Mouse (Mus musculus): ENCODE results near the gene B020031M17Rik. TPM values are rescaled to one million over a fixed set of nuclear protein-coding genes. Genes with fewer than 3 reads are reported as not detected.
"Not testable (repeated sequence)": the region's sequence is repeated elsewhere in the genome, so short reads cannot be mapped to it uniquely, and the experiment has no call there.

The B020031M17Rik gene
- not detected in 2 replicates for total RNA-seq (2014; rRNA removed)
- polyA plus RNA-seq (2015; fragmentation: Nextera tagmentation; extraction: Ambion mirVana): not detected in 2 replicates

GRCm38 (mm10) chr13:119950706-119951105 lies at the start of gene B020031M17Rik:
B020031M17Rik (minus strand) TSS chr13:119950806.
- DNase-seq (ENCODE audit: low spot score); H3K4me2 ChIP-seq (ENCODE audit: low read depth, low read length, poor library complexity, severe bottlenecking); ATAC-seq (ENCODE audit: low FRiP score); H3K27me3 ChIP-seq (ENCODE audit: insufficient read depth, low read length); H3K4me3 ChIP-seq (ENCODE audit: low read depth, low read length); H3K4me1 ChIP-seq (ENCODE audit: insufficient read depth, low read length); H3K9ac ChIP-seq (replicated peaks; ENCODE audit: low read length, poor library complexity, severe bottlenecking); H3K36me3 ChIP-seq (ENCODE audit: insufficient read depth, low read length); H3K9me3 ChIP-seq (ENCODE audit: low read length); H3K27ac ChIP-seq (ENCODE audit: low read depth, low read length): not testable (repeated sequence)
- 64% methylated on average over 2 of the region's 6 CpGs for WGBS

GRCm38 (mm10) chr13:119999215-119999614 lies 48.6 kb upstream of the B020031M17Rik start:
- not testable (repeated sequence) for H3K27ac ChIP-seq (ENCODE audit: low read depth, low read length); H3K9me3 ChIP-seq (ENCODE audit: low read length); H3K4me3 ChIP-seq (ENCODE audit: low read depth, low read length); DNase-seq (ENCODE audit: low spot score); H3K27me3 ChIP-seq (ENCODE audit: insufficient read depth, low read length); H3K36me3 ChIP-seq (ENCODE audit: insufficient read depth, low read length); H3K4me2 ChIP-seq (ENCODE audit: low read depth, low read length, poor library complexity, severe bottlenecking); H3K9ac ChIP-seq (replicated peaks; ENCODE audit: low read length, poor library complexity, severe bottlenecking); ATAC-seq (ENCODE audit: low FRiP score); H3K4me1 ChIP-seq (ENCODE audit: insufficient read depth, low read length)
- no CpG with 5 or more reads among the region's 4 CpGs for WGBS

- not testable (repeated sequence) for H3K36me3 ChIP-seq (ENCODE audit: insufficient read depth, low read length); H3K4me2 ChIP-seq (ENCODE audit: low read depth, low read length, poor library complexity, severe bottlenecking); H3K4me3 ChIP-seq (ENCODE audit: low read depth, low read length); H3K27ac ChIP-seq (ENCODE audit: low read depth, low read length); H3K9ac ChIP-seq (replicated peaks; ENCODE audit: low read length, poor library complexity, severe bottlenecking); H3K4me1 ChIP-seq (ENCODE audit: insufficient read depth, low read length); H3K9me3 ChIP-seq (ENCODE audit: low read length); H3K27me3 ChIP-seq (ENCODE audit: insufficient read depth, low read length); DNase-seq (ENCODE audit: low spot score)
- ATAC-seq (ENCODE audit: low FRiP score): 0 out of 2 replicates have a peak, but pooled peaks have one; percentile 49
- WGBS: no CpG with 5 or more reads among the region's 22 CpGs
Measured at GRCm38 (mm10) chr13:119998442-119999086, 48.0 kb upstream of the B020031M17Rik start.

- not testable (repeated sequence) for ATAC-seq (ENCODE audit: low FRiP score); H3K27ac ChIP-seq (ENCODE audit: low read depth, low read length); H3K4me1 ChIP-seq (ENCODE audit: insufficient read depth, low read length); H3K9me3 ChIP-seq (ENCODE audit: low read length); H3K36me3 ChIP-seq (ENCODE audit: insufficient read depth, low read length); H3K4me2 ChIP-seq (ENCODE audit: low read depth, low read length, poor library complexity, severe bottlenecking); H3K27me3 ChIP-seq (ENCODE audit: insufficient read depth, low read length); DNase-seq (ENCODE audit: low spot score); H3K4me3 ChIP-seq (ENCODE audit: low read depth, low read length); H3K9ac ChIP-seq (replicated peaks; ENCODE audit: low read length, poor library complexity, severe bottlenecking)
- no CpG with 5 or more reads among the region's 10 CpGs for WGBS
Measured at GRCm38 (mm10) chr13:119991917-119992496, 41.4 kb upstream of the B020031M17Rik start.

GRCm38 (mm10) chr13:119991264-119991663 lies 40.7 kb upstream of the B020031M17Rik start:
- peak; percentile 71; the same call in 1 of the 2 replicates for ATAC-seq (ENCODE audit: low FRiP score)
- H3K36me3 ChIP-seq (ENCODE audit: insufficient read depth, low read length); DNase-seq (ENCODE audit: low spot score); H3K4me2 ChIP-seq (ENCODE audit: low read depth, low read length, poor library complexity, severe bottlenecking); H3K4me3 ChIP-seq (ENCODE audit: low read depth, low read length); H3K27ac ChIP-seq (ENCODE audit: low read depth, low read length); H3K9ac ChIP-seq (replicated peaks; ENCODE audit: low read length, poor library complexity, severe bottlenecking); H3K4me1 ChIP-seq (ENCODE audit: insufficient read depth, low read length); H3K27me3 ChIP-seq (ENCODE audit: insufficient read depth, low read length); H3K9me3 ChIP-seq (ENCODE audit: low read length): not testable (repeated sequence)
- WGBS: no CpG with 5 or more reads among the region's 13 CpGs

- not testable (repeated sequence) for H3K36me3 ChIP-seq (ENCODE audit: insufficient read depth, low read length); H3K27me3 ChIP-seq (ENCODE audit: insufficient read depth, low read length); H3K9ac ChIP-seq (replicated peaks; ENCODE audit: low read length, poor library complexity, severe bottlenecking); DNase-seq (ENCODE audit: low spot score); H3K4me2 ChIP-seq (ENCODE audit: low read depth, low read length, poor library complexity, severe bottlenecking); ATAC-seq (ENCODE audit: low FRiP score); H3K9me3 ChIP-seq (ENCODE audit: low read length); H3K4me3 ChIP-seq (ENCODE audit: low read depth, low read length); H3K27ac ChIP-seq (ENCODE audit: low read depth, low read length); H3K4me1 ChIP-seq (ENCODE audit: insufficient read depth, low read length)
- no CpG with 5 or more reads among the region's 13 CpGs for WGBS
Measured at GRCm38 (mm10) chr13:119969163-119969562, 18.6 kb upstream of the B020031M17Rik start.

GRCm38 (mm10) chr13:119968193-119968592 lies 17.6 kb upstream of the B020031M17Rik start:
- not testable (repeated sequence) for H3K4me1 ChIP-seq (ENCODE audit: insufficient read depth, low read length); H3K9ac ChIP-seq (replicated peaks; ENCODE audit: low read length, poor library complexity, severe bottlenecking); H3K4me3 ChIP-seq (ENCODE audit: low read depth, low read length); DNase-seq (ENCODE audit: low spot score); H3K27me3 ChIP-seq (ENCODE audit: insufficient read depth, low read length); H3K9me3 ChIP-seq (ENCODE audit: low read length); H3K27ac ChIP-seq (ENCODE audit: low read depth, low read length); H3K36me3 ChIP-seq (ENCODE audit: insufficient read depth, low read length); H3K4me2 ChIP-seq (ENCODE audit: low read depth, low read length, poor library complexity, severe bottlenecking)
- no CpG with 5 or more reads among the region's 14 CpGs for WGBS
- peak; percentile 12; the same call in 1 of the 2 replicates for ATAC-seq (ENCODE audit: low FRiP score)

- H3K9ac ChIP-seq (replicated peaks; ENCODE audit: low read length, poor library complexity, severe bottlenecking); H3K4me3 ChIP-seq (ENCODE audit: low read depth, low read length); DNase-seq (ENCODE audit: low spot score); H3K27me3 ChIP-seq (ENCODE audit: insufficient read depth, low read length); H3K4me1 ChIP-seq (ENCODE audit: insufficient read depth, low read length); H3K27ac ChIP-seq (ENCODE audit: low read depth, low read length); ATAC-seq (ENCODE audit: low FRiP score); H3K36me3 ChIP-seq (ENCODE audit: insufficient read depth, low read length); H3K4me2 ChIP-seq (ENCODE audit: low read depth, low read length, poor library complexity, severe bottlenecking); H3K9me3 ChIP-seq (ENCODE audit: low read length): not testable (repeated sequence)
- 0% methylated on average over 19 of the region's 22 CpGs for WGBS
Measured at GRCm38 (mm10) chr13:119965968-119966367, 15.4 kb upstream of the B020031M17Rik start.
